Mouse (Mus musculus) liver, postnatal 0 days (tissue): ENCODE results near the gene Tradd. TPM values are rescaled to one million over a fixed set of nuclear protein-coding genes. Genes with fewer than 3 reads are reported as not detected.

Experiments
- ATAC-seq: fragments of 200-750 bp; cut with Nextera tagmentation; 2 replicates; pipeline ENCODE4 v1.8.0; 2017; ENCODE audit warnings: mild to moderate bottlenecking, moderate library complexity
- DNase-seq: peaks from one replicate; pipeline ENCODE4 v3.0.0-alpha.2; 2016
- H3K27ac ChIP-seq: fragments of 300-500 bp; sonication (generic); 2 replicates; pipeline ENCODE4 v1.5.1; 2014; ENCODE audit warnings: antibody characterized with exemption, moderate library complexity, mild to moderate bottlenecking, low read depth
- H3K27me3 ChIP-seq: fragments of 300-500 bp; sonication (generic); 2 replicates; pipeline ENCODE4 v1.6.1; 2014; ENCODE audit warnings: low read length, control low read depth, mixed read lengths; ENCODE audit not compliant: insufficient read depth
- H3K36me3 ChIP-seq: fragments of 300-500 bp; sonication (generic); replicated peaks from 2 replicates; pipeline ENCODE4 v1.6.1; 2014; ENCODE audit warnings: mild to moderate bottlenecking, control low read depth, low read length, moderate library complexity, mixed read lengths; ENCODE audit not compliant: insufficient read depth
- H3K4me1 ChIP-seq: fragments of 300-500 bp; sonication (generic); 2 replicates; pipeline ENCODE4 v1.6.1; 2014; ENCODE audit warnings: antibody characterized with exemption, mild to moderate bottlenecking, control low read depth; ENCODE audit not compliant: insufficient read depth
- H3K4me2 ChIP-seq: fragments of 300-500 bp; sonication (generic); 2 replicates; pipeline ENCODE4 v1.6.1; 2014; ENCODE audit warnings: low read depth, mild to moderate bottlenecking, low read length, moderate library complexity, mixed read lengths
- H3K4me3 ChIP-seq: fragments of 300-500 bp; sonication (generic); 2 replicates; pipeline ENCODE4 v1.5.1; 2014; ENCODE audit warnings: low read depth, low read length
- H3K9ac ChIP-seq: fragments of 300-500 bp; sonication (generic); replicated peaks from 2 replicates; pipeline ENCODE4 v1.6.1; 2014; ENCODE audit warnings: mild to moderate bottlenecking, moderate library complexity
- H3K9me3 ChIP-seq: fragments of 300-500 bp; sonication (generic); 2 replicates; pipeline ENCODE4 v1.6.1; 2016; ENCODE audit warnings: mild to moderate bottlenecking, control low read depth, low read length, mixed read lengths
- CTCF ChIP-seq: sonication (generic); IDR thresholded peaks from 2 replicates; pipeline ENCODE4 v1.5.1; 2016; ENCODE audit warnings: antibody characterized with exemption, low read depth
- EP300 ChIP-seq: IDR thresholded peaks from 2 replicates; pipeline ENCODE4 v1.6.1; 2016; ENCODE audit warnings: antibody characterized with exemption, low read depth, mild to moderate bottlenecking
- WGBS: fragments of 180-500 bp; shearing (Covaris S2); extraction: QIAGEN DNeasy Blood & Tissue Kit; methylation state at CpG from one replicate; pipeline ENCODE4 v1.1.7; 2014; ENCODE audit not compliant: insufficient replicate concordance; 5-methylcytosine and 5-hydroxymethylcytosine counted together
- polyA plus RNA-seq: library from polyadenylated mRNA; unstranded; fragments of >200 nt; fragmentation: Nextera tagmentation; extraction: Ambion mirVana; gene quantifications from 2 replicates; pipeline ENCODE4 v1.2.1, GENCODE M21; 2015

Tradd gene
- polyA plus RNA-seq, 1 experiment from 2014 or later, result 14.3 TPM

GRCm38 (mm10) chr8:105269075-105269458 is 4.7 kb upstream of the Tradd start:
- TF ChIP-seq CTCF (no peak), EP300 (no peak)
- H3K9me3 ChIP-seq, result no peaks in the 10 kb centered on the region
- H3K4me3 ChIP-seq, result peak overlapping the region; percentile 42
- peaks cover 28% of the 10 kb centered on the region for H3K4me1 ChIP-seq
- DNase-seq (no peak), ATAC-seq (peak; percentile 28; the same call in 1 of the 2 replicates)
- no peak overlapping the region for H3K27ac ChIP-seq
- H3K9ac ChIP-seq, result peak overlapping the region; percentile 30; the same call in 1 of the 2 replicates
- H3K4me2 ChIP-seq, result peak overlapping the region; percentile 76
- 16% methylated on average over 10 of the region's 10 CpGs for WGBS
- no peaks in the 10 kb centered on the region for H3K36me3 ChIP-seq
- H3K27me3 ChIP-seq, result peaks cover 67% of the 10 kb centered on the region

DNA sequence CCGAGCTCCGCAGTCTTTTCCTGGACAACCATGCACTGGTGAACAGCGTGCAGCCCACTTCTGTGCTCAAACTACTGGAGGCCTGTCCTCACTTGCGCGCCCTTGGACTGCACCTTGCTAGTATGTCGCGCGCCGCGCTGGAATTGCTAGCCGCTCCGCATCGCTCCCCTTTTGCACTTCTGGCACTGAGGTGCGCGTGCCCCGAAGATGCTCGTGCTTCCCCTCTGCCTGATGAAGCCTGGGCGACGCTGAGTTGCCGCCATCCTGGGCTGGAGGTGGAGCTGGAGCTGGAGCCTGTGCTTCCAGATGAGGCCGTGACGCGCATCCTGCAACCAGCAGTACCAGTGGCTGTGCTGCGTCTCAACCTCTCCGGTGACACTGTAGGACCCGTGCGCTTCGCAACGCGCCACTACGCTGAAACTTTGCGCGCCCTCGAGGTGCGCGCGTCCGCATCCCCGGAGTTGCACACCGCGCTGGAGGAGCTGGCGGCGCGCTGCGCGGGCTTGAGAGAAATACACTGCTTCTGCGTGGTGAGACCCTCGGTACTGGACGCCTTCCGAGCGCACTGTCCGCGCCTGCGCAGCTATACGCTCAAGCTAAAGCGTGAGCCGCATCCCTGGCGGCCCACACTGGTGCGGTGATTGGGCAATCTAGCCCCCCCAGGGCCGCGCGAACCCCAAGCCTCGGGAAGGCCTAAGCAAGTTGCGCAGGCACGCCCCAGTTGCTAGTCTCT is 4.1 kb upstream of the Tradd start:
- Histone ChIP-seq H3K27ac (no peak overlapping the region), H3K4me3 (peak overlapping the region; percentile 42), H3K9ac (peak overlapping the region; percentile 30; the same call in 1 of the 2 replicates), H3K36me3 (no peaks in the 10 kb centered on the region), H3K4me1 (peaks cover 33% of the 10 kb centered on the region), H3K9me3 (no peaks in the 10 kb centered on the region), H3K4me2 (peak overlapping the region; percentile 76), H3K27me3 (peaks cover 67% of the 10 kb centered on the region)
- WGBS, result 7% methylated on average over 65 of the region's 65 CpGs
- TF ChIP-seq EP300 (no peak), CTCF (no peak)
- DNase-seq (no peak), ATAC-seq (no peak)

GRCm38 (mm10) chr8:105266775-105267174 is 2.4 kb upstream of the Tradd start:
- DNase-seq (peak; percentile 49), ATAC-seq (no peak)
- no peaks in the 10 kb centered on the region for H3K9me3 ChIP-seq
- TF ChIP-seq CTCF, result no peak
- TF ChIP-seq EP300, result no peak
- no peaks in the 10 kb centered on the region for H3K36me3 ChIP-seq
- H3K27ac ChIP-seq, result no peak overlapping the region
- H3K9ac ChIP-seq, result no peak overlapping the region
- WGBS, result 43% methylated on average over 13 of the region's 13 CpGs
- no peak overlapping the region for H3K4me2 ChIP-seq
- peaks cover 51% of the 10 kb centered on the region for H3K27me3 ChIP-seq
- peaks cover 38% of the 10 kb centered on the region for H3K4me1 ChIP-seq
- no peak overlapping the region for H3K4me3 ChIP-seq

GRCm38 (mm10) chr8:105265128-105265527 is 719 bp upstream of the Tradd start:
- ATAC-seq, result no peak
- Histone ChIP-seq H3K27ac (0 out of 2 replicates have a peak overlapping the region, but pooled peaks have one; percentile 22), H3K4me2 (peak overlapping the region; percentile 100), H3K4me3 (peak overlapping the region; percentile 83), H3K9ac (peak overlapping the region; percentile 78), H3K36me3 (no peaks in the 10 kb centered on the region), H3K4me1 (peaks cover 44% of the 10 kb centered on the region), H3K9me3 (no peaks in the 10 kb centered on the region), H3K27me3 (peaks cover 34% of the 10 kb centered on the region)
- WGBS, result 9% methylated on average over 10 of the region's 10 CpGs
- DNase-seq, result no peak
- TF ChIP-seq CTCF, result no peak
- TF ChIP-seq EP300, result no peak

DNA sequence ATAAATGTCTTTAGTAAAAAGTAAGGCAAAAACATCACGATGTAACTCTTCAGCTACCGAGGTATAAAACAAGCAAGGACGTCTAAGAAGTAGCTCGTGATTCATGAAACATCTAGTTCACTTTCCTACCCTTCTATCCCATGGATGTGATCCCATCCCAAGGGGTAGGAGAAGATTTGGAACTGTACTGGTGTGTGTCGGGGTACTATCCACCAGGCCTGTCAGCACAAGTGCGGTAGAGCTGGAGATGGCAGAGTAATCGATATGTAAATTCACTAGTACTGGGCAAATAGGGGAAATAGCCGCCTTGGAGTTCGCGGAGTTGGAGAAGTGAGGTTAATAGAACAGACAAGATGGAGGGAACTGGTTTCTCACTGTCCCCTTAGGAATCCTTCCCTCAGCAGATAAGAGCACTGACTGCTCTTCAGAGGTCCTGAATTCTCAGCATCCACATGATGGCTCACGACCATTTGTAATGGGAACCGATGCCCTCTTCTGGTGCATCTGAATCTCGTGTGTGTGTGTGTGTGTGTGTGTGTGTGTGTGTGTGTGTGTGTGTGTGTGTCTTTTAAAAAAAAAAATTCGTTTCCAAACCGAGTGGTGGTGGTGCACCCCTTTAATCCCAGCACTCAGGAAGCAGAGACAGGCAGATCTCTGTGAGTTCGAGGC is 1.0 kb downstream of the Tradd start:
- no peaks in the 10 kb centered on the region for H3K9me3 ChIP-seq
- DNase-seq (no peak), ATAC-seq (no peak)
- TF ChIP-seq CTCF (no peak; the same call in 1 of the 2 replicates), EP300 (no peak)
- 44% methylated on average over 16 of the region's 16 CpGs for WGBS
- H3K27me3 ChIP-seq, result peaks cover 31% of the 10 kb centered on the region
- peaks cover 44% of the 10 kb centered on the region for H3K4me1 ChIP-seq
- no peaks in the 10 kb centered on the region for H3K36me3 ChIP-seq
- H3K4me2 ChIP-seq, result peak overlapping the region; percentile 100
- H3K27ac ChIP-seq, result no peak overlapping the region
- peak overlapping the region; percentile 78 for H3K9ac ChIP-seq
- H3K4me3 ChIP-seq, result peak overlapping the region; percentile 83

- H3K27me3 ChIP-seq, result peaks cover 14% of the 10 kb centered on the region
- H3K4me3 ChIP-seq, result no peak overlapping the region
- ATAC-seq, result no peak
- H3K4me2 ChIP-seq, result no peak overlapping the region
- H3K36me3 ChIP-seq, result no peaks in the 10 kb centered on the region
- peaks cover 43% of the 10 kb centered on the region for H3K4me1 ChIP-seq
- TF ChIP-seq EP300 (no peak), CTCF (peak; percentile 13; the same call in 1 of the 2 replicates)
- no peak overlapping the region for H3K9ac ChIP-seq
- DNase-seq, result no peak
- H3K9me3 ChIP-seq, result no peaks in the 10 kb centered on the region
- 75% methylated on average over 12 of the region's 12 CpGs for WGBS
- no peak overlapping the region for H3K27ac ChIP-seq
Observed at GRCm38 (mm10) chr8:105261326-105261980, 3.0 kb downstream of the Tradd start.
